Mouse (Mus musculus) hindbrain, embryonic 11.5 days (tissue): ENCODE measurements around the gene P3h2. TPM values are rescaled to one million over a fixed set of nuclear protein-coding genes. Genes with fewer than 3 reads are reported as not detected.

Source experiments
- ATAC-seq: fragments of 200-750 bp; cut with Nextera tagmentation; 2 replicates; pipeline ENCODE4 v1.8.0; 2017; ENCODE audit warnings: mild to moderate bottlenecking, moderate TSS enrichment, moderate library complexity; ENCODE audit not compliant: low FRiP score
- DNase-seq: peaks from one replicate; pipeline ENCODE4 v3.0.0-alpha.2; 2015; ENCODE audit warnings: low spot score
- H3K27ac ChIP-seq: fragments of 300-500 bp; sonication (generic); 2 replicates; pipeline ENCODE4 v1.5.1; 2014; ENCODE audit warnings: mild to moderate bottlenecking, low read depth, low read length
- H3K27me3 ChIP-seq: fragments of 300-500 bp; sonication (generic); 2 replicates; pipeline ENCODE4 v1.6.1; 2014; ENCODE audit warnings: mild to moderate bottlenecking, low read length, moderate library complexity, mixed read lengths; ENCODE audit not compliant: control insufficient read depth, insufficient read depth
- H3K36me3 ChIP-seq: fragments of 300-500 bp; sonication (generic); 2 replicates; pipeline ENCODE4 v1.6.1; 2014; ENCODE audit warnings: mild to moderate bottlenecking, low read length, moderate library complexity, mixed read lengths; ENCODE audit not compliant: control insufficient read depth, insufficient read depth
- H3K4me1 ChIP-seq: fragments of 300-500 bp; sonication (generic); replicated peaks from 2 replicates; pipeline ENCODE4 v1.6.1; 2014; ENCODE audit warnings: low read length, mixed read lengths; ENCODE audit not compliant: control insufficient read depth, insufficient read depth
- H3K4me2 ChIP-seq: fragments of 300-500 bp; sonication (generic); replicated peaks from 2 replicates; pipeline ENCODE4 v1.6.1; 2014; ENCODE audit warnings: mild to moderate bottlenecking, low read depth, low read length
- H3K4me3 ChIP-seq: fragments of 300-500 bp; sonication (generic); 2 replicates; pipeline ENCODE4 v1.5.1; 2014; ENCODE audit warnings: low read depth, low read length
- H3K9ac ChIP-seq: fragments of 300-500 bp; sonication (generic); 2 replicates; pipeline ENCODE4 v1.6.1; 2014; ENCODE audit warnings: low read depth, low read length
- H3K9me3 ChIP-seq: fragments of 300-500 bp; sonication (generic); 2 replicates; pipeline ENCODE4 v1.6.1; 2016; ENCODE audit warnings: low read length; ENCODE audit not compliant: control insufficient read depth
- whole genome bisulfite sequencing: fragments of 180-500 bp; shearing (Covaris S2); extraction: QIAGEN DNeasy Blood & Tissue Kit; methylation state at CpG from one replicate; pipeline ENCODE4 v1.1.7; 2014; 5-methylcytosine and 5-hydroxymethylcytosine counted together
- polyA plus RNA-seq: library from polyadenylated mRNA; unstranded; fragments of >200 nt; fragmentation: Nextera tagmentation; extraction: Ambion mirVana; gene quantifications from 2 replicates; pipeline ENCODE4 v1.2.1, GENCODE M21; 2014

The P3h2 gene
- polyA plus RNA-seq, 1 experiment from 2014 or later: 1.8 TPM

DNA sequence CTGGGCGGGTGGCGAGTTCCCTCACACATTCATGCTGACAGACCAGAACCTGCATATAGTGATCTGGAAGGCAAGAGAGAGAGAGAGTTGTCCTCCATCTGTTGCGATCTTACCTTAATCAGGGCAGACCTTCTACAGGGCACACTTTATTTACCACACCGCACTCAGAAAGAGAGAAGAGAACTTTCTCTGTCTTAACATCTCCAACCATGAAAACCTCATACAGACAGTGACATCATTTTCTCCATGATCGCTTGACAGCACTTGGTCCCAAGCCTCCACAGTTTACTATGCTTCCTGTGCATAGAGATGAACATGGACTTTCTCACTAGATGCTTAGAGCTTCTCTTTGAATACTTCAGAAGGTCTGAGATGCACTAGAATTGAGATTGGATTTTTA lies 118.4 kb downstream of the P3h2 start:
- H3K36me3 ChIP-seq: no peaks in the 10 kb centered on the region
- no peak overlapping the region for H3K4me3 ChIP-seq
- no peak overlapping the region for H3K4me2 ChIP-seq
- H3K27ac ChIP-seq: no peak overlapping the region
- H3K9ac ChIP-seq: no peak overlapping the region
- no peaks in the 10 kb centered on the region for H3K4me1 ChIP-seq
- DNase-seq: no peak
- no peaks in the 10 kb centered on the region for H3K27me3 ChIP-seq
- 96% methylated on average over 5 of the region's 5 CpGs for WGBS
- no peak for ATAC-seq
- H3K9me3 ChIP-seq: no peaks in the 10 kb centered on the region

DNA sequence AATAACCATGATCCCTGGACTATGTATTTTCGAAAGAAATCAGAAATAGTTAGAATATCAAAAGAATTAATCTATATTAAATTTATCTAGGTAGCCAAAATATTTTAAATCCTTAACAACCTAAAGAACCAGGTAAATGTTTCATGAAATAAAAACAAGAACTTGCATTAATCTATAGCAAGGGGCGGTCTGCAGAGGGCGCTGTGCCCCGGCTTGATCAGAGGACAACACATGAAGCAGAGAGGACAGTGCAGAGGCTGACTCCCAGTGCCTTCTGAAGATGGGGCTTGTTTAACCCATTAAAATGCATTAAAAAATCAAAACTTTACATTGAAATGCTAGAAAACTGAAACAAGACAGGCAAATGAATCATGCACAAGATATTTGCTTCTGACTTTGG lies 121.9 kb downstream of the P3h2 start:
- 35% methylated on average over 4 of the region's 4 CpGs for WGBS
- no peak for ATAC-seq
- no peaks in the 10 kb centered on the region for H3K36me3 ChIP-seq
- H3K9ac ChIP-seq: no peak overlapping the region
- H3K9me3 ChIP-seq: no peaks in the 10 kb centered on the region
- H3K4me3 ChIP-seq: no peak overlapping the region
- no peaks in the 10 kb centered on the region for H3K4me1 ChIP-seq
- DNase-seq: peak; percentile 51
- H3K27me3 ChIP-seq: no peaks in the 10 kb centered on the region
- H3K4me2 ChIP-seq: no peak overlapping the region
- H3K27ac ChIP-seq: no peak overlapping the region

- DNase-seq (no peak), ATAC-seq (no peak)
- Histone ChIP-seq H3K27me3 (no peaks in the 10 kb centered on the region), H3K36me3 (no peaks in the 10 kb centered on the region), H3K4me1 (no peaks in the 10 kb centered on the region), H3K4me3 (no peak overlapping the region), H3K9me3 (no peaks in the 10 kb centered on the region), H3K4me2 (no peak overlapping the region), H3K9ac (no peak overlapping the region), H3K27ac (no peak overlapping the region)
- 73% methylated on average over 3 of the region's 3 CpGs for WGBS
These were observed 126.5 kb downstream of the P3h2 start for GRCm38 (mm10) chr16:25979037-25979436.

GRCm38 (mm10) chr16:25977210-25977609 lies 128.4 kb downstream of the P3h2 start:
- Histone ChIP-seq H3K9me3 (no peaks in the 10 kb centered on the region), H3K9ac (no peak overlapping the region), H3K4me3 (no peak overlapping the region), H3K4me1 (no peaks in the 10 kb centered on the region), H3K27ac (no peak overlapping the region), H3K27me3 (no peaks in the 10 kb centered on the region), H3K36me3 (no peaks in the 10 kb centered on the region), H3K4me2 (no peak overlapping the region)
- ATAC-seq: no peak
- 92% methylated on average over 2 of the region's 2 CpGs for WGBS
- no peak for DNase-seq

DNA sequence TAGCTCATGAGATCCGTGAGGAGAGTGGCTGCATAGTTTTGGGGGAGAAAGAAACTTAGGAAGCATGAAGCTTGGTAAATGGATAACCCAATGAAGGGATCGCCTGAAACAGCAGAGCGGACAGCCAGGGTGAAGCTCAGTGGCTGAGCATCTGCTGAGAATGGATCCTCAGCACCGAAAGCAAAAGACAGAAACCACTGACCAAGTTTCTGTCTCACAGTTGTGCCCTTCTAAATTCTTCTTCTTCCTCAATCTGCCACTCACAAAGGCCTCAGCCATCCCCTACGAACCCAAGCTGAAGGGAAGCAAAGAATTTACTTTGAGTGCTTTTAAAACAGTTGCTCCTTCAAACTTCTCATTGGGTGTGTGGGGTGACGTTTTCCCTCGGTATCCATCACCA lies 134.3 kb downstream of the P3h2 start:
- 89% methylated on average over 7 of the region's 7 CpGs for WGBS
- H3K4me3 ChIP-seq: no peak overlapping the region
- H3K9ac ChIP-seq: no peak overlapping the region
- ATAC-seq (no peak), DNase-seq (no peak)
- no peak overlapping the region for H3K4me2 ChIP-seq
- no peaks in the 10 kb centered on the region for H3K4me1 ChIP-seq
- H3K27ac ChIP-seq: no peak overlapping the region
- no peaks in the 10 kb centered on the region for H3K36me3 ChIP-seq
- H3K9me3 ChIP-seq: no peaks in the 10 kb centered on the region
- H3K27me3 ChIP-seq: no peaks in the 10 kb centered on the region

DNA sequence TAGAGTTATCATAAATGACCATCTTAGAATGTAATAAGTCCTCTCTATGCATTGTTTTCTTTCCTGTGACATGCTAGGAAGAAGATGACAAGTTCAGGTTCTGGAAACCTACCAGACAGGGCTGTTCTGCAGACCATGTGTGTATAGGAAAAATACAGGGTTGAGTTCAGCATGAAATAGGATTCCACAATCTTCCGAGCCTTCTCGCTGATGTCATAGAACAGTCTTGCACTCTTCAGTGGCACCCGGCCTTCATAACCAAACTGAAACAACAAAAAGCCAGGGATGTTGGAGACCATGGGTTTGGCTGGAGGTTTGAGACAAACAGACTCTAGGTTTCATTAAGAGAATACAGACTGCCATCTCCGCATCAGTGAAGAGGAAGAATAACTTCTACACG lies 134.9 kb downstream of the P3h2 start:
- Histone ChIP-seq H3K27me3 (no peaks in the 10 kb centered on the region), H3K27ac (no peak overlapping the region), H3K9me3 (no peaks in the 10 kb centered on the region), H3K36me3 (no peaks in the 10 kb centered on the region), H3K9ac (no peak overlapping the region), H3K4me2 (no peak overlapping the region), H3K4me1 (no peaks in the 10 kb centered on the region), H3K4me3 (no peak overlapping the region)
- ATAC-seq (no peak), DNase-seq (no peak)
- WGBS: 93% methylated on average over 5 of the region's 5 CpGs

- no peak overlapping the region for H3K9ac ChIP-seq
- H3K4me3 ChIP-seq: no peak overlapping the region
- no peaks in the 10 kb centered on the region for H3K4me1 ChIP-seq
- ATAC-seq (no peak), DNase-seq (no peak)
- no peak overlapping the region for H3K27ac ChIP-seq
- WGBS: 89% methylated on average over 6 of the region's 6 CpGs
- no peaks in the 10 kb centered on the region for H3K36me3 ChIP-seq
- H3K9me3 ChIP-seq: no peaks in the 10 kb centered on the region
- H3K4me2 ChIP-seq: no peak overlapping the region
- no peaks in the 10 kb centered on the region for H3K27me3 ChIP-seq
These were observed 135.4 kb downstream of the P3h2 start for GRCm38 (mm10) chr16:25970193-25970592.

DNA sequence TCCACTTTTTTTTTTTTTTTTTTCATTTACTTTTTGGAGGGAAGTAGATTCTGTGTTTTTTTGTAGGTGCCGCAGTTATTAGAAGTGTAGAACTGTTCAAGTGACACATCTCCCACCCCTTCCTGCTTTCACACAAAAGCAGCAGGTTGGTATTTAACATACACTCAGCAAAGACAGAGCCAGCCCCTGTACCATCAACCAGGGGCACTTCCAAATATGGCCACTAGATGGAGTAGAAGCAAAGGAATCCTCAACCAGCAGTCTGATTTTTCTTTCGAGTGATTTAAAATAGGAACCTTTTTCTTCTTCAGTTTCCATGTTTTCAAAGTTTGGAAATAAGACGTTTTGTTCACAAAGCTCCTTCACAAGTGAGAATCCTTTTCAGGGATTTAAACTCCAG lies 138.3 kb downstream of the P3h2 start:
- WGBS: 33% methylated on average over 3 of the region's 3 CpGs
- no peak overlapping the region for H3K27ac ChIP-seq
- peak; percentile 83 for DNase-seq
- no peaks in the 10 kb centered on the region for H3K9me3 ChIP-seq
- H3K9ac ChIP-seq: no peak overlapping the region
- H3K36me3 ChIP-seq: no peaks in the 10 kb centered on the region
- H3K27me3 ChIP-seq: no peaks in the 10 kb centered on the region
- H3K4me3 ChIP-seq: no peak overlapping the region
- no peak overlapping the region for H3K4me2 ChIP-seq
- H3K4me1 ChIP-seq: no peaks in the 10 kb centered on the region
- peak; percentile 60; the same call in 1 of the 2 replicates for ATAC-seq

DNA sequence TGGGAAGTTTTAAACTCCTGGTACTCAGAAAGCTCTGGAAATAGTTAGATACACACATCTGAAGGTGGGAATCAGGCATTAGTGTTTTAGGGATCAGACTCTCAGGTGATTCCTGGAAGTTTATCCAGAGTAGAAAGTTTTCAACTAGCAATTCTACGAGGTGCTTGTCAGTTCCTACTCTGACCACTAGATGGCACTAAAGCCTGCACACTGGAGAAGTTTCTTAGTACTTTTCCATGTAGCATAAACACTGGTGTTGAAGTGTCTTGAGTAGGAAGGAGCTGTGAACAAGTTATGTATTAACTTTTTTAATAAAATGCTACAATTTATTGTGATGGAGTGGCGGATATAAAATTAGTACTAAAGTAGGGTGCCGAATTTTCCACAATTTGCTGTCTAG lies 141.7 kb downstream of the P3h2 start:
- H3K4me1 ChIP-seq: no peaks in the 10 kb centered on the region
- no peak overlapping the region for H3K4me2 ChIP-seq
- no peak overlapping the region for H3K9ac ChIP-seq
- no peaks in the 10 kb centered on the region for H3K9me3 ChIP-seq
- ATAC-seq (no peak), DNase-seq (peak; percentile 74)
- H3K4me3 ChIP-seq: no peak overlapping the region
- no peaks in the 10 kb centered on the region for H3K27me3 ChIP-seq
- WGBS: 25% methylated on average over 3 of the region's 3 CpGs
- H3K27ac ChIP-seq: no peak overlapping the region
- H3K36me3 ChIP-seq: no peaks in the 10 kb centered on the region
